Mouse (Mus musculus) testis, postnatal 10 days (tissue): ENCODE results near the gene Aldh3a1.
"Not testable (repeated sequence)": the region's sequence is repeated elsewhere in the genome, so short reads cannot be mapped to it uniquely, and the experiment has no call there.

Experiments used
- DNase-seq: peaks from one replicate; pipeline ENCODE4 v3.0.0; 2021; ENCODE audit warnings: low spot score

Aldh3a1 gene

GRCm38 (mm10) chr11:61207487-61208246, at the start of gene Aldh3a1:
Gene Aldh3a1, plus strand, starts transcription at chr11:61207537.
- DNase-seq: no peak

GRCm38 (mm10) chr11:61158141-61158540, 49.2 kb upstream of the Aldh3a1 start:
- no peak for DNase-seq

GRCm38 (mm10) chr11:61159796-61160732, 47.3 kb upstream of the Aldh3a1 start:
- DNase-seq: no peak

GRCm38 (mm10) chr11:61161121-61161520, 46.2 kb upstream of the Aldh3a1 start:
- DNase-seq: no peak

DNA sequence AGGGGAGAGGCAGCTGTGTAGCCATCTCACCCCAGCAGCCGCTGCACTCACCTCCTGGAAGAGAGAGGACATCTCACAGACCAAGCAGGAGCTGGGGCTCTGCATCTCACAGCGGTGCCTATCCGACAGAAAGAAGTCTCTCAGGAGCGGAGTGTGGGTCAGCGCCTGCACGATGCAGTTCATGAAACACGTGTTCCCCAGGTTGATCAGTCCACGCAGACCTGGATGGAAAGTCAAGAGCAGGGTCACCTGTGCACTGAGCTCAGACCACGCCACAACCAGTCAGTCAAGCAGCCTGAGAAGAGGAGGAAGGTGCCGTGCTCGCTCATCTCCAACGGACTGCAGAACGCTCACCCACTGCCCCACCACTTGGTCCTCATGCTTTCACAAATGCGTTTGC, 44.6 kb upstream of the Aldh3a1 start:
- no peak for DNase-seq

DNA sequence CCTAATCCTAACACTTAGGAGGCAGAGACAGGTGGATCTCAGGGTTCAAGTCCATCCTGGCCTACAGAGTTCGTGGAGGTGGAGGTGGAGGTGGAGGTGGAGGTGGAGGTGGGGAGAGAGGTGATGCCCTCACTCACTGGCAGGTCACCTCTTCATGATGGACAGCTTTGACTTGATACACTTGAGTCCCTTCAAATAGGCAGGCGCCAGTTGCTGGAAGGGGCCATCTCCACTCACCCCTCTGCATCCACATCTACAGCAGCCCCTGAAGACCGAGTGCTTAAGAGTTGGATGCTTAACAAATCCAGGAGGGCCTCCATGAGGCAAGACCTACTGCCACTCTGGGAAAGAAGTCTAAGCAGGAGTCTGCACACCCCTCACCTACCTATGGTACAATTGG, 44.0 kb upstream of the Aldh3a1 start:
- no peak for DNase-seq

GRCm38 (mm10) chr11:61164366-61164765, 43.0 kb upstream of the Aldh3a1 start:
- no peak for DNase-seq

- no peak for DNase-seq
Observed at GRCm38 (mm10) chr11:61164881-61165280, 42.5 kb upstream of the Aldh3a1 start.

- no peak for DNase-seq
Observed at GRCm38 (mm10) chr11:61170184-61170583, 37.2 kb upstream of the Aldh3a1 start.

GRCm38 (mm10) chr11:61173477-61173876, 33.9 kb upstream of the Aldh3a1 start:
- not testable (repeated sequence) for DNase-seq

- peak; percentile 84 for DNase-seq
Observed at GRCm38 (mm10) chr11:61174291-61174820, 33.0 kb upstream of the Aldh3a1 start.

GRCm38 (mm10) chr11:61174821-61175658, 32.3 kb upstream of the Aldh3a1 start, which contains the start of gene Usp22:
Gene Usp22, minus strand, starts transcription at chr11:61175055.
- DNase-seq: peak; percentile 99

DNA sequence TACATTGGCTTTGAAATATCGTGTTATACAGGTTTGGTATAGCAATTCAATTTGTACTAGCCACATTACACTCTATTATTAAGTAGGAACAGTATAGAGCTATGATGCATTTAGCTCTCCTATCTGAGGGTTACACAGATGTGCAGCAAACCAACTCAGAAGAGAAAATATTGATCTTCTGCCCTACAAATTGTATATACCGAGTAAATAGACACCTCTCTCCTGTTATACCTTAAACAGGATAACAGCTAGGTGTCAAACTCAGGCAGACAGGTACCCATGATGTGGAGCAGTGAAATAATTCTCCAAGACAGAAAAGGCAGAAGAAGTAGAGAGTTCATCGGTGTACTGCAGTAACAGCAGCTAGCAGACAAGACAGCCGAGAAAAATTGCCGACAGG, 31.6 kb upstream of the Aldh3a1 start:
- DNase-seq: no peak

DNA sequence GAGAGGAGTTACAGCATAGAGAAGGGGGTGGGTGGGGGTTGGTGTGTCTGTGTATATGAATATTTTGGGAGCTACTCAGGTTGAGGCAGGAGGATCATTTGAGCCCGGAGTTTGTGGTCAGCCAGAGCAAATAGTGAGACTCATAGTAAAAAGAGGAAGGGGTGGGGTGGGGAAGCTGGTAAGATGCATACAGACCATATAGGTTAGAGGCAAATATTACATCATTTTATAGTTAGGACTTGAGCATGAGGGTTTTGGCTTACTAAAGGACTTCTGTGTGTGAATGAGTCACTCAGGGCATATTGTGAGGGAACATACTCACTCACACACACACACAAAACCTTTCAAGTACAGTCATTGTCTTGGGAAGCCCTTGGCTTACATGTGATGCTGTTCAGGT, 31.0 kb upstream of the Aldh3a1 start:
- no peak for DNase-seq

GRCm38 (mm10) chr11:61180361-61180760, 27.0 kb upstream of the Aldh3a1 start:
- no peak for DNase-seq

- no peak for DNase-seq
Observed at GRCm38 (mm10) chr11:61181624-61182023, 25.7 kb upstream of the Aldh3a1 start.

- DNase-seq: no peak
Observed at GRCm38 (mm10) chr11:61183820-61184219, 23.5 kb upstream of the Aldh3a1 start.

- DNase-seq: no peak
Observed at GRCm38 (mm10) chr11:61190776-61191175, 16.6 kb upstream of the Aldh3a1 start.

DNA sequence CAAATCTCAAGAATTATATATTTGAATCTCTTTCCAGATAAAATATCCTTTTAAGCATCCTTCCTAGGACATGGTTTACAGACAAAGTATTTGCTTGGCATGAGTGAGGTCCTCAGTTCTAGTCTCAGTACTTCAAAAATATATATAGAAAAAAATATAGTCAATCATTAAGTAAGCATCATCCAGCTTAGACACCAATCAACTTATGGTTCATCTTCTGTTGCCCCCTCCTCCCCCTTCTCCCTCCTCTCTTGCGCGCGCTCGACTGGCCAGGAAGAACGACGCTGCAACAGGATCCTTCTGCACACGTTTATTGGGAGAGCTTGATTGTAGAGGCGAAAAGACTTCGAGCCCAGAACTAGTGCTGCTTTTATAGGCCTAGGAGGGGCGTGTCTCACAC, 15.2 kb upstream of the Aldh3a1 start:
- DNase-seq: not testable (repeated sequence)

DNA sequence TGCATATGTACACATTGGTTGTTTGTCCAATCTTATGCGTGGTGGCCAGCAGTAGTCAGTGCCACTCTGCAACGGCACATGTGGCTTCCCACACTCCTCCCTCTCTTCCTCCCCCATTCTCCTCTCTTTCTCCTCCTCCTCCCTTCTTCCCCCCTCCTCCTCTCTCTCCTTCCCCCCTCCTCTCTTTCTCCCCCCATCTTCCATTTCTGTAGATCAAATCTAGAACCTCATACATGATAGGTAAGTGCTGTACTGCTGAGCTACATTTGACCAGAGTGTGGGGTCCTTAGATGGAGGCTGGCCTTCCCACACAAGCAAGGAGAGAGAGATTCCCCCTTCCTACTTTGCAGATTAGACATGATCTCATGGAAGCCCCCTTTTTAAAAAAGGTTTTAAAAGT, 14.6 kb upstream of the Aldh3a1 start:
- no peak for DNase-seq

GRCm38 (mm10) chr11:61193392-61193791, 13.9 kb upstream of the Aldh3a1 start:
- DNase-seq: peak; percentile 93
